Mouse (Mus musculus) G1E (cell line): ENCODE measurements around the gene Itga9.

Experiments used
- CTCF ChIP-seq: IDR thresholded peaks from 2 replicates; pipeline ENCODE4 v1.5.1; 2012; ENCODE audit warnings: low read depth, low read length, inconsistent platforms, mixed read lengths
- GATA1 ChIP-seq: IDR thresholded peaks from 2 replicates; pipeline ENCODE4 v1.6.1; 2012; ENCODE audit warnings: borderline replicate concordance, low read length, inconsistent platforms, mixed read lengths

DNA sequence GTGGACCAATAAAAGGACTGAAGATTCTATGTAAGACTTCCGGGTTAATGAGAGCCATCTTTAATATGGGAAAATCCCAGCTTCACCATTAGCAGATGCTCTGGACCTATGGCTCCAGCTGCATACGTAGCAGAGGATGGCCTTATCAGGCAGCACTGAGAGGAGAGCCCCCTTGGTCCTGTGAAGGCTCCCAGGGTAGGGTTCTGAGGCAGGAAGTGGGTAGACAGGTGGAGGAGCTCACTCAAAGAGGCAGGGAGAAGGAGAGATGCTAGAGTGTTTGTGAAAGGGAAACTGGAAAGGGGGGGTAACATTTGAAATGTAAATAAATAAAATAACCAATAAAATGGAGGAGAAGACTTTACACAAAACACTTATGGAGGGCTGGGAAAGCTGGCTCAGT is 145.9 kb downstream of the Itga9 start:
- TF ChIP-seq CTCF (no peak), GATA1 (no peak)
